Mouse (Mus musculus): Measurements from ENCODE around the gene Zbtb8os.

Gene Zbtb8os

GRCm38 (mm10) chr4:129376961-129377545 lies 41.6 kb downstream of the Zbtb8os start:
- in situ Hi-C loops (cut with MseI, MboI) = no loop called here

DNA sequence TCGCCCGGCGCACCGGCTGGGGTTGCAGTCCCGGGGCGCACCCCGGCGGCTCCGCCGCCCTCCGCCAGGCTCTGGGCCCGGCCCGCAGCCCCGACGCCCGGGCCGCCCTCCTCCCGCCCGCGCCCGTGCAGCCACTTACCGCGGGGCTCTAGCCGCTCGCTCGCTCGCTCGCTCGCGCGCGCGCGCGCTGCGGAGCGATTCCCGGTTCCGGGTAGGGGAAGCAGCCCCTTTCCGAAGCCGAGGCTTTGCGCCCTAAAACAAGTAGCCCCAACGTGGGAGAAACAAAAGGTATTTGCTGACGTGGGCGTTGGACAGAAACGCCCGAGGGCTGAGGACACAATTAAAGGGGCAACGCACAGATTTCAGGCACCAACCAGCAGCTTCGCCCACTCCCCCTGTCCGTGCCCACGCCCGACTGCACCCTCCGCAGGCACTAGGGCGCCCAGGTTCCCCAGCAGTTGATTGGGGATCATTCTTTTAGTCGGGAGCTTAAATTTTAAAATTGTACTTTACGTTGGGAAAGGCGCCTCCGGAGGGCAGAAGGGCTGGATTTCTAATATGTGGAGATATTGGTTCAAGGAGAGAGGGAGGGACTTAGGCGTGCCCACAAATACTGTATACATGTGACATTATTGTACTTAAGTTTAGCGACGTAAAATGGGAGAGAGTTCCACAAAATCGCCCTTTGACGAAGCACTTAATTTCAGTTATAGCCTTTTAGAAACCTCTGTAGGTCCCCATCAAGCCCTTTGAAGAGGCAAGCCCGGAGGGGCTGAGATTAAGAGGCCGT lies 42.3 kb downstream of the Zbtb8os start, which contains the start of gene Zbtb8a:
Zbtb8a (minus strand) TSS at position 516 of the 790 bp plus-strand sequence.
- in situ Hi-C loops (cut with MseI, MboI) = no loop called here

GRCm38 (mm10) chr4:129379805-129380204 lies 44.3 kb downstream of the Zbtb8os start:
- in situ Hi-C loops (cut with MseI, MboI) = no loop called here

GRCm38 (mm10) chr4:129381148-129381547 lies 45.7 kb downstream of the Zbtb8os start:
- in situ Hi-C loops (cut with MseI, MboI) = no loop called here

- in situ Hi-C loops (cut with MseI, MboI) = no loop called here
Measured at GRCm38 (mm10) chr4:129382029-129382428, 46.5 kb downstream of the Zbtb8os start.

GRCm38 (mm10) chr4:129382488-129382887 lies 47.0 kb downstream of the Zbtb8os start:
- in situ Hi-C loops (cut with MseI, MboI) = no loop called here

DNA sequence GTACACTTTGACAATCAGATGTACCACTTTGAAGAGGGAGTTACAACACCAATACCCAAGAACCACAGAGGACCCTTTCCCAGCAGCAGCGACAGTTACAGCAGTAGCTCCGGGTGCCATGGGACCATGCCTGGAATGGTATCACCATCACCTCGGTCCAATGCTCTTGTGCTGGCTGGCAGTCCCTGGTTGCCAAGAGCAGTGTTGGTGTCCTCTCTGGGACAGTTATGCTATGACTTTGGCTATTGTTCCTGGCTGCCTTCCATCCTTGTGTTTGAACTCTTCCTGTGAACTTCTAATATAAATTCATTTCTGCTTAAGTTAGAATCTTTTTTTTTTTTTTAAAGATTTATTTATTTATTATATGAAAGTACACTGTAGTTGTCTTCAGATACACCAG lies 48.1 kb downstream of the Zbtb8os start:
- in situ Hi-C loops (cut with MseI, MboI) = no loop called here

GRCm38 (mm10) chr4:129384440-129384839 lies 48.9 kb downstream of the Zbtb8os start:
- in situ Hi-C loops (cut with MseI, MboI) = no loop called here

DNA sequence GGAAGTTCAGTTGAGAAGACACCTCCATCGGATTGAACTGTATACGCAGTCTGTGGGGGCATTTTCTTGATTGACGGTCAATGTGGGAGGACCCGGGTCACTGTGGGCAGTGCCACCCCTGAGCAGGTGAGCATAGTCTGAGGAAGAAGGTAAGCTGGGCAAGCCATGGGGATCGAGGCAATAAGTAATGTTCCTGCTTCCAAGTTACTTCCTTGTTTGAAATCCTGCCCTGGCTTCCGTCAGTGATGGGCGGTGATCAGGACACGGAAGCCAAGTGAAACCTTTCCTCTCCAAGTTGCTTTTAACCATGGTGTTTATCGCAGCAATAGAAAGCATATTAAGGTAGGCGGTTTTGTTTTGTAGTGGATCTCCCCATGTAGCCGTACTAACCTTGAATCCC lies 50.2 kb downstream of the Zbtb8os start:
- in situ Hi-C loops (cut with MseI, MboI) = no loop called here

DNA sequence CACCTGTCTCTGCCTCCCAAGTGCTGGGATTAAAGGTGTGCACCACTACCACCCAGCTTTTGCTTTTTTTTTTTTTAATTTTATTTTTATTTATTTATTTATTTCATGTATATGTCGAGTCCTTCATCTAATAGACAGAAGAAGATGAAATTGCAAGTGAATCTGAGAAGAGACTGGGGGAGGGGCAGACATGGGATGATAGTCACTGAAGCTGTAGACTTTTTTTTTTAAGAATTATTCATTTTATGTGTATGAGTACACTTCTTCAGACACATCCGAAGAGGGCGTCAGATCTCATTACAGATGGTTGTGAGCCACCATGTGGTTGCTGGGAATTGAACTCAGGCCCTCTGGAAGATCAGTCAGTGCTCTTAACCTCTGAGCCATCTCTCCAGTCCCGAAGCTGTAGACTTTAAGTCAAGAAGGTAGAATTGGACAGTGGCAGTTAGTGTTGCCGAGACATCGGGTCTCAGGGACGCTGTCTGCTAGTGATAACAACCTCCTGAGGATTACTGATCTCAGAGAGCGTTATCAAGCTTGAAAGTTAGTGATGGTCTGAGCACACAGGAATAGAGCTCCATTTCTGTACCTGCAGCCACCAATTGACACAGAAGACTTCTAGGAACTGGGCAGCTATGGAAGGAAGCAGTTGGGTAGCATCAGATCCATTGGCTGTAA lies 50.9 kb downstream of the Zbtb8os start:
- in situ Hi-C loops (cut with MseI, MboI) = no loop called here

- in situ Hi-C loops (cut with MseI, MboI) = no loop called here
Measured at GRCm38 (mm10) chr4:129386989-129387388, 51.5 kb downstream of the Zbtb8os start.

DNA sequence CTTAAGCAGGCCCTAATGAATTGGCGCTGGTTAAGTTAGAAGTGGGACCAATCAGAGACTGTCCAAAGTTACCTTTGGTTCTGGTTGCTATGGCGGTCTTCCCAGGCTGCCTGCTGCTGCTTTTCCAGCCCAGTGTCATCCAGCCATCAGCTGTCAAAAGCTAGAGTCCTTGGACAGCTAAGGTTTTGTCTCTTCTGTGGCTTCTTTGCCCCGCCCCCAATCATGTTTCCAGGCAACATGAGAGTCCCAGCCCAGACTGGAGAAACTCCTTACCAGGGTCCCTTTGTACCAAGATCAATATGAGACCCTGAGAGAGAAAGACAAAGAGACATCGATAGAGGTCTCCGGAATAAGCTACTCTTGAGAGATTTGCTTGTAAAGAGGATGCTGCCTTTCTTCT lies 52.9 kb downstream of the Zbtb8os start:
- in situ Hi-C loops (cut with MseI, MboI) = no loop called here

DNA sequence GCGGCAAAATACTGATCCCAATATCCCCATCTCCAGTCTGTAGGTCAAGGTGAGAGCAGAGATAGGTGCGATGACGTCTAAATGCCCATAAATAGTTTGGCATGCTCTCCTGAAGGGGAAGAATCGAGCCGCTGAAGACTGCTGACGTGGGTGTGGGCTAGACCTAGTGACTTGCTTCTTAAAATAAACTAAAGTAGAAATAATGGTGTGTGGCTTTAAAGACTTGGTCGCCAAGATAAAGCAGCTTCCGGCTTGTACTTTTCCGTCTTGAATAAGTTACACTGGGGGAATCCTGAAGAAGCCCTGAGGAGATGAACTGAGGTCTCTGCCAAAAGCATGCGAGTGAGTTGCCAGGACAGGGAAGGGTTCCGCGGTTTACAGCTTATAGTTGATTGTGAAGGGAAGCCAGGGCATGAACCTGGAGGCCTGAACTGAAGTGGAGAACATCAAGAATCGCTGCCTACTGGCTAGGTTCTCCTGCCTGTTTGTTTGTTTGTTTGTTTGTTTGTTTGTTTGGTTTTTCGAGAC lies 54.8 kb downstream of the Zbtb8os start:
- in situ Hi-C loops (cut with MseI, MboI) = no loop called here

DNA sequence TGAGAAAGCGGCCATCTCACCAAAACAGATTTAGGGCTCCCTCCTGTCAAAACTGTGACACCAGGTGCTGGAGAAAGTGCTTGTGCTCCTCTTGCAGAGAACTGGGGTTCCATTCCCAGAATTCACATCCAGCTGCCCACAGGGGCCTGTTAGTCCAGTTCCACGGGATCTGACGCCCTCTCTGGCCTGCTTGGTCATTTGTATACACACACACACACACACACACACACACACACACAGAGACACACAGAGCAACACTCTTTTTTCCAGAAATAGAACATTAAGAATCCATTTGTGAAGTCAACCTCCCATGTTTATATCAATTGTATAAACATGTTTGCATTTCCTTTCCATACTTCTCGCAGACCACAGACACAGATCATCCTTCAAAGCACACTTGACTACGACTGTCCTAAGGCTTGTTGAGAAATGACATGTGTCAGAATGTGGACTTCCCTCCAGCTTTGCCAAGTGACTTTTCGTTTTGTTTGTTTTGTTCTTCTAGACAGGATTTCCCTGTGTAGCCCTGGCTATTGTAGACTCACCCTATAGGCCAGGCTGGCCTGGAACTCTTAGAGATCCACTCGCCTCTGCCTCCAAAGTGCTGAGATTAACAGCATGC lies 55.6 kb downstream of the Zbtb8os start:
- in situ Hi-C loops (cut with MseI, MboI) = no loop called here

GRCm38 (mm10) chr4:129394089-129394870 lies 58.8 kb downstream of the Zbtb8os start:
- in situ Hi-C loops (cut with MseI, MboI) = no loop called here

DNA sequence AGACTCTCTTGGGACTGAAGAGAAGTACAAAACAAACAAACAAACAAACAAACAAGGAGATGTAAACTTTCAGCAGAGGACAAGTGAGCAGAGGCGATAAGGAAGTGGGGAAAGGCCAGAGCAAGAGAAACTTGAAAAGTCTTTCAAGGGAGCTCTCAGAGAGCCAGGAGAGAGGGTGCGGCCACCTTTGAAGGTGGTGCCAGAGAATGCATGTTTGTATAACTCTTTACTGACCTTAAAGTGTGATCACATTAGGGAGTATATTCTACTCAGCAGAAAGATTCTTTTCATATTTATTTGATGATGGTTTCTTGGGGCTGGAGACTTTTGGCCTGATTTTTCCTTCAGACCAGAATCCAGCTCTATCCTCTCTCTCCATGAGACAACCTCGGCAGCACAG lies 61.5 kb downstream of the Zbtb8os start:
- in situ Hi-C loops (cut with MseI, MboI) = no loop called here

- in situ Hi-C loops (cut with MseI, MboI) = no loop called here
Measured at GRCm38 (mm10) chr4:129399813-129400212, 64.3 kb downstream of the Zbtb8os start.

Measured in mouse trophoblast stem cell (cell line).